Mouse (Mus musculus) embryonic fibroblast, embryonic 13.5 days (primary cell): ENCODE data around the gene Eif2s2.
"Not testable (repeated sequence)": the region's sequence is repeated elsewhere in the genome, so short reads cannot be mapped to it uniquely, and the experiment has no call there.

ENCODE experiments used
- CTCF ChIP-seq: IDR thresholded peaks from 2 replicates; pipeline ENCODE4 v1.5.1; 2011; ENCODE audit warnings: mild to moderate bottlenecking, control low read depth, low read length, moderate library complexity, borderline replicate concordance; ENCODE audit not compliant: insufficient read depth
- POLR2A ChIP-seq: IDR thresholded peaks from 2 replicates; pipeline ENCODE4 v1.6.1; 2011; ENCODE audit warnings: low read depth, mild to moderate bottlenecking, control low read depth, low read length, moderate library complexity

- not testable (repeated sequence) for TF ChIP-seq POLR2A, CTCF
These were observed 6.7 kb upstream of the Eif2s2 start for GRCm38 (mm10) chr2:154899412-154899811.
